Mouse (Mus musculus): ENCODE data around the gene Gm28043. TPM values are rescaled to one million over a fixed set of nuclear protein-coding genes. Genes with fewer than 3 reads are reported as not detected.

The Gm28043 gene
- polyA plus RNA-seq, 1 experiment from 2014 or later, result 2.8 TPM

GRCm38 (mm10) chr17:29671021-29671420 lies 56.3 kb downstream of the Gm28043 start:
- Histone ChIP-seq H3K4me1 (no peaks in the 10 kb centered on the region), H3K36me3 (peaks cover 94% of the 10 kb centered on the region), H3K9me3 (replicated peaks) (no peaks in the 10 kb centered on the region), H3K27ac (no peak overlapping the region), H3K27me3 (ENCODE audit: low read depth, poor library complexity, severe bottlenecking) (no peaks in the 10 kb centered on the region), H3K4me3 (no peak overlapping the region)
- DNase-seq (ENCODE audit: low spot score), result no peak
- WGBS, result 91% methylated on average over 2 of the region's 2 CpGs

DNA sequence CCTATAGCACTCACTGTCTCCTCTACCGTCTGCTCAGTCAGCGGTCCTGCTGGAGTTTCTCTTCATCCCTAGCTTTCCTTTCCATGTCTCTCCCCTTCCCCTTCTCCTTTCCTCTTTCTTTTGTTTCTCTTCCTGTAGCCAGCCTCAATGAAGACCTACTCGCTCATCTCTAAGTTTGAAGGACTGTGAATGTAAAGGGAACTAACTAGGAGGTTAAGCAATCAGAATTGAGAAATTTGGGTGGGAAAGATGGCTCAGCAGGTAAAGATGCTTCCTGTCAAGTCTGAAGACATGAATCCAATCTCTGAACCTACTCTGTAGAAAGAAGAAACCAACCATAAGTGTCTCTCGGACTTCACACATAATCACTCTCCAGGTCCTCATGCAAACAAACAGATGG lies 58.6 kb downstream of the Gm28043 start:
- no peak overlapping the region for H3K4me3 ChIP-seq
- no peak for DNase-seq (ENCODE audit: low spot score)

DNA sequence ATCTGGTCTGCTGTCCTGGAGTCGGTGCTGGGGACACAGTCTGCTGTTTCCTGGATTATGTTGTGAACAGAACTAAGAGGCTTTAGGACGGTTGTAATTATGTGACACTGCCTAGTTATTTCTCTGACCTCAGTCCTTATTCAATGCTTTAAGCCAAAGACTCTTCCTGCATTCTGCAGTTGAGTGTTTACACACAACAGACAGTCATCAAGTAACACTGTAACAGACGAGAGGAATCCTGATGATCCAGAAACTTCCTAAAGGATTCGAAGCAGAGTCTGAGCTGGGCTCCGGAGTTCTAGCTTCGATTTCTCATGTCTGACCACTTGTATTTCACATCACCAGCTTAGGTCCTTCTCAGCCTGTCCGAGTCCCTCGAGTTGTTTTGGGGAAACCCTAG lies 63.9 kb downstream of the Gm28043 start:
- 93% methylated on average over 8 of the region's 8 CpGs for WGBS
- Histone ChIP-seq H3K27me3 (ENCODE audit: low read depth, poor library complexity, severe bottlenecking) (no peaks in the 10 kb centered on the region), H3K27ac (no peak overlapping the region), H3K9me3 (replicated peaks) (no peaks in the 10 kb centered on the region), H3K4me1 (no peaks in the 10 kb centered on the region), H3K36me3 (peaks cover 99% of the 10 kb centered on the region), H3K4me3 (no peak overlapping the region)
- DNase-seq (ENCODE audit: low spot score), result no peak

More for the DNA sequence above, 58.6 kb downstream of the Gm28043 start:
- Histone ChIP-seq H3K27ac (no peak overlapping the region), H3K4me1 (no peaks in the 10 kb centered on the region), H3K9me3 (replicated peaks) (no peaks in the 10 kb centered on the region), H3K36me3 (peaks cover 96% of the 10 kb centered on the region), H3K27me3 (ENCODE audit: low read depth, poor library complexity, severe bottlenecking) (no peaks in the 10 kb centered on the region)
- WGBS, result 90% methylated on average over 4 of the region's 4 CpGs

DNA sequence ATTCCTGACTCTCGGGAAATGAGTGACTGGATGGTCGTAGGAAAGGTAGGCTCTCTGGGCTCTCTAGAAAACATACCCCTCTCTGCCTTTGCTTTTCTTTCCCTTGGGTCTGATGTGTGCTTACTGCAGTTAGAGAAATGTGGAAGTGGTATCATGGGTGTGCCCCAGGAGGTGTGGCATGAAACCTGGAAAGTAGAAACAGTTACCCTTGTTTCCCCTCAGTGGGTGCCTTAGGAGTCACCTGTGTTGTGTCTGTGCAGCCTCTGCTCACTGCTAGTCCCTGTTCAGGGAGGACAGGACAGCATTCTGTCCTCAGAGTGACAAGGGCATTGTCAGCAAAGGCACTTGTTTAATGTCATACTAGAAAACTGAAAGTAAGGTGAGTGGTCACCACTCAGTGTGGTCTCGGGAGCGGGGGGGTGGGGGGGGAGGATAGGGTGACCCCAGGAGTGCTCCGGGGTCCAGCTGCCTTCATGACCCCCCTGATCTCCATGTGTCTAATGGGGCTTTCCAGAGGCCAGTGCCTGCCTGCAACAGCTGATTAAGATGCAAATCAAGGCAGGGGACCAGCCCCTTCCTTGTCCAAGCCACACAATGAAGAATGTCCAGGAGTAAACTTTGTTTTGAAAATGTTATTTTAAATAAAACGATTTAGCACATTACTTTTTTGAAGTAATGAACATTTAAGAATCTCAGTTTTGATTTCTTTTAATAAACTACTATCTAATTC lies 64.5 kb downstream of the Gm28043 start:
- DNase-seq (ENCODE audit: low spot score), result no peak
- Histone ChIP-seq H3K4me3 (no peak overlapping the region), H3K27me3 (ENCODE audit: low read depth, poor library complexity, severe bottlenecking) (no peaks in the 10 kb centered on the region), H3K4me1 (no peaks in the 10 kb centered on the region), H3K36me3 (peaks cover 99% of the 10 kb centered on the region), H3K9me3 (replicated peaks) (no peaks in the 10 kb centered on the region), H3K27ac (no peak overlapping the region)
- WGBS, result 94% methylated on average over 6 of the region's 6 CpGs

DNA sequence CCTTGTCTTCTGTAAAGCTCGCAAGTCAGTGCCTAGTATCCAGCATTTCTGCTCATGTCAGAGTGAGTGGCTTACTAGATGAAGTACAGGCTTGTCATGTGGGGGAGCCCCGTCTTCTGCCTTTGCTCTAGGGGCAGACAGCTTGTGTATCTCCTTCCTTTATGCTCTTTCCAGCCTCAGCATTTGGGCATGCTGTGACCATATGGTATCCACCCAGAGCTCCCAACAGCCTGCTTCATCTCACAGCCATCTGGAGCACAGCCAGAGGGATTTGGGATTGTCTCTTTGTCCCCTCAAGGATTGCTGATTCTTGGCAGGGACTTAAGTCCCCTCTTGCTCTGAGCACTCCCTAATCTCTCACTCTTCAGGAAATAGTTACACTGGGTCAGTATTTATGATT lies 65.5 kb downstream of the Gm28043 start:
- Histone ChIP-seq H3K9me3 (replicated peaks) (no peaks in the 10 kb centered on the region), H3K36me3 (peaks cover 99% of the 10 kb centered on the region), H3K27ac (no peak overlapping the region), H3K27me3 (ENCODE audit: low read depth, poor library complexity, severe bottlenecking) (no peaks in the 10 kb centered on the region), H3K4me3 (no peak overlapping the region), H3K4me1 (no peaks in the 10 kb centered on the region)
- WGBS, result 87% methylated on average over 2 of the region's 2 CpGs
- no peak for DNase-seq (ENCODE audit: low spot score)

GRCm38 (mm10) chr17:29680921-29681320 lies 66.2 kb downstream of the Gm28043 start:
- H3K27me3 ChIP-seq (ENCODE audit: low read depth, poor library complexity, severe bottlenecking), result no peaks in the 10 kb centered on the region
- 97% methylated on average over 2 of the region's 2 CpGs for WGBS
- H3K4me3 ChIP-seq, result no peak overlapping the region
- DNase-seq (ENCODE audit: low spot score), result no peak
- peaks cover 99% of the 10 kb centered on the region for H3K36me3 ChIP-seq
- H3K27ac ChIP-seq, result no peak overlapping the region
- no peaks in the 10 kb centered on the region for H3K4me1 ChIP-seq
- H3K9me3 ChIP-seq (replicated peaks), result no peaks in the 10 kb centered on the region

GRCm38 (mm10) chr17:29681669-29682068 lies 67.0 kb downstream of the Gm28043 start:
- Histone ChIP-seq H3K4me3 (no peak overlapping the region), H3K27me3 (ENCODE audit: low read depth, poor library complexity, severe bottlenecking) (no peaks in the 10 kb centered on the region), H3K4me1 (no peaks in the 10 kb centered on the region), H3K27ac (no peak overlapping the region), H3K9me3 (replicated peaks) (no peaks in the 10 kb centered on the region), H3K36me3 (peaks cover 99% of the 10 kb centered on the region)
- WGBS, result 97% methylated on average over 9 of the region's 9 CpGs
- no peak for DNase-seq (ENCODE audit: low spot score)

DNA sequence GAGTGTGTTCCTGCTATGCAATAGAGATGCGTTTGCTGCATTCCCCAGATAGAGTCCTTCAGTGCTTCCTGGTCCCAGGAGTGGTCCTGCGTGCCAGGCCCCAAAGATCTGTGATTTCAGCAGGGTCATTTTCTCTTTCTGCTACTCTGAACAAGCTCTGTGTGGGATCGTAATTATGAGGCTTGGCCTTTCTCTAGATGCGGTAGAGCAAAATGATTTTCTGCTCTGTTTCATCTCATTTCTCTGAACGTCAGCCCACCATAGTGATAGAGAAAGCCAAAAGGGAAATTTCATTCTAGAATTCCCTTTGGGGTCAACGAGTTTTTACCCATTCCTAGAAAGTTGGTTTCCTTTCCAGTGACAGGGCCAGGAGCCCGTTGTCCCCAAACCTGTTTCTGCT lies 67.6 kb downstream of the Gm28043 start:
- no peak for DNase-seq (ENCODE audit: low spot score)
- Histone ChIP-seq H3K27me3 (ENCODE audit: low read depth, poor library complexity, severe bottlenecking) (no peaks in the 10 kb centered on the region), H3K4me1 (no peaks in the 10 kb centered on the region), H3K36me3 (peaks cover 99% of the 10 kb centered on the region), H3K4me3 (no peak overlapping the region), H3K27ac (no peak overlapping the region), H3K9me3 (replicated peaks) (no peaks in the 10 kb centered on the region)
- 94% methylated on average over 7 of the region's 7 CpGs for WGBS

DNA sequence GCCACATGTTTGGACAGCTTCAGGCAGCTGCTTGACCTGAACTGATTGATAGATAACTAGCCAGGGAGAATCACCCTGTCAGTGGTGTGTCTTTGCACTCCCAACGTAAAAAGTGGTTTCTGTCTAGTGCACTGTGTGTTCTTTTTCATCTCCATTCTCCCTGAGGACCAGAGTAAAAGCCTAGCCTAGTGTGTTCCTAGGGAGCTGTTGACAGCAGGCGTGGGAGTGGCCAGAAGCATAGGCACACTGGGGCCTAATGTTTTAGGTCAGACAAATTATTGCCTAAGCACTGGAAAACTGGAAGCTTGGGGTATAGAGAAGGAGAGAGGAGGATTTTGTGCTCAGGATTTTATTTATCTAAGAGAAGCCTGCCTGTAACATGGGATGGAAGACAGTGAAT lies 68.5 kb downstream of the Gm28043 start:
- H3K27ac ChIP-seq, result no peak overlapping the region
- peaks cover 99% of the 10 kb centered on the region for H3K36me3 ChIP-seq
- 93% methylated on average over 2 of the region's 2 CpGs for WGBS

DNA sequence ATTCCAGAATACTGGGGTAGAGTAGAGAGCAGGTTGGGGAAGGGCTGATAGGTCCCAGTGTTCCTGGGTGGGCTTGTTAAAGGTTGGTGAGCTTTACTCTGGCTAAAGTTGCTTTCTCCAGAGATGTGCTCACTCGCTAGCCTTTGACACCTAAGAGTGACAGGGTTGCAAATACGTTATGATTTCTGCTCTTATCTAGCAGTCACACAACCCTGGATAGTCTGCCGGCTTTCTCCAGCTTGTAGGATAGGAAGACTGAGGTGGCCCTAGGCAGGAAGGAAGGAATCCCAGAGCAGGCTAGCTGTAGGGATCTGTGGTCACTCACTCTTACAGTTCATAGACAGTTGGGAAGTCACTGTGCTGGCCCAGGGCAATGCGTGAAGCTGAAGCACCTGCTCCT lies 69.6 kb downstream of the Gm28043 start:
- Histone ChIP-seq H3K27me3 (ENCODE audit: low read depth, poor library complexity, severe bottlenecking) (no peaks in the 10 kb centered on the region), H3K27ac (no peak overlapping the region), H3K4me3 (no peak overlapping the region), H3K9me3 (replicated peaks) (no peaks in the 10 kb centered on the region), H3K4me1 (no peaks in the 10 kb centered on the region), H3K36me3 (peaks cover 98% of the 10 kb centered on the region)
- WGBS, result 94% methylated on average over 4 of the region's 4 CpGs
- DNase-seq (ENCODE audit: low spot score), result no peak

More for the DNA sequence above, 68.5 kb downstream of the Gm28043 start:
- DNase-seq (ENCODE audit: low spot score), result no peak
- Histone ChIP-seq H3K4me3 (no peak overlapping the region), H3K27me3 (ENCODE audit: low read depth, poor library complexity, severe bottlenecking) (no peaks in the 10 kb centered on the region), H3K4me1 (no peaks in the 10 kb centered on the region), H3K9me3 (replicated peaks) (no peaks in the 10 kb centered on the region)

GRCm38 (mm10) chr17:29686771-29687170 lies 72.1 kb downstream of the Gm28043 start:
- no peaks in the 10 kb centered on the region for H3K27me3 ChIP-seq (ENCODE audit: low read depth, poor library complexity, severe bottlenecking)
- H3K4me1 ChIP-seq, result no peaks in the 10 kb centered on the region
- DNase-seq (ENCODE audit: low spot score), result no peak
- no peak overlapping the region for H3K27ac ChIP-seq
- WGBS, result 95% methylated on average over 5 of the region's 5 CpGs
- H3K9me3 ChIP-seq (replicated peaks), result no peaks in the 10 kb centered on the region
- peaks cover 99% of the 10 kb centered on the region for H3K36me3 ChIP-seq
- no peak overlapping the region for H3K4me3 ChIP-seq

- Histone ChIP-seq H3K4me3 (no peak overlapping the region), H3K36me3 (peaks cover 97% of the 10 kb centered on the region), H3K27ac (no peak overlapping the region), H3K4me1 (no peaks in the 10 kb centered on the region), H3K27me3 (ENCODE audit: low read depth, poor library complexity, severe bottlenecking) (no peaks in the 10 kb centered on the region), H3K9me3 (replicated peaks) (no peaks in the 10 kb centered on the region)
- no peak for DNase-seq (ENCODE audit: low spot score)
- WGBS, result 89% methylated on average over 6 of the region's 6 CpGs
Measured at GRCm38 (mm10) chr17:29687373-29687772, 72.7 kb downstream of the Gm28043 start.

DNA sequence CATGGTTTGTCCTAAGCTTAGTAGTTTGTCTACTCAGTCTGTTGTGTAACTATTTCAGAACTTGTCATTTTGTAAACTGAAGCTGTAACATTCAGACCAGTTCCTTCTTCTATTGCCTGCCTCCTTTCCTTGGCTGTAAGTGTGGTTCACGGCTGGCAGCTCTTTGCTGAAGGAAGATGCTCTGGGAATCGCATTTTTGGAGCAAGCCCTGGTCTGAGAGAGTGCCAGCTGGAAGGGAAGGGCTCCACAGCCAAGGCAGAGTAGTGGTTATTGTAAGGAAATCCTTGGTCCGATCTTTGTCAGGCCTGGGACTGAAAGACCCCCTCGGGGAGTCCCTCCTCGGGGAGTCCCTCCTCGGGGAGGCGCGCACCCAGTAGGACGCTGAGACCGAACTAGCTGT lies 73.9 kb downstream of the Gm28043 start:
- no peak overlapping the region for H3K4me3 ChIP-seq
- H3K9me3 ChIP-seq (replicated peaks), result no peaks in the 10 kb centered on the region
- no peak overlapping the region for H3K27ac ChIP-seq
- H3K27me3 ChIP-seq (ENCODE audit: low read depth, poor library complexity, severe bottlenecking), result no peaks in the 10 kb centered on the region
- 96% methylated on average over 10 of the region's 10 CpGs for WGBS
- DNase-seq (ENCODE audit: low spot score), result no peak
- H3K4me1 ChIP-seq, result no peaks in the 10 kb centered on the region
- H3K36me3 ChIP-seq, result peaks cover 97% of the 10 kb centered on the region

GRCm38 (mm10) chr17:29690257-29690656 lies 75.6 kb downstream of the Gm28043 start:
- no peak overlapping the region for H3K4me3 ChIP-seq
- peaks cover 97% of the 10 kb centered on the region for H3K36me3 ChIP-seq
- H3K4me1 ChIP-seq, result no peaks in the 10 kb centered on the region
- no peak for DNase-seq (ENCODE audit: low spot score)
- no peak overlapping the region for H3K27ac ChIP-seq
- 77% methylated on average over 6 of the region's 6 CpGs for WGBS
- H3K27me3 ChIP-seq (ENCODE audit: low read depth, poor library complexity, severe bottlenecking), result no peaks in the 10 kb centered on the region
- H3K9me3 ChIP-seq (replicated peaks), result no peaks in the 10 kb centered on the region

Measured in limb, embryonic 10.5 days (tissue).